Mouse (Mus musculus) liver, adult 2 months (tissue): ENCODE data around the gene Ccdc34. TPM values are rescaled to one million over a fixed set of nuclear protein-coding genes. Genes with fewer than 3 reads are reported as not detected.

Experiments used
- DNase-seq: peaks from one replicate; pipeline ENCODE4 v3.0.0-alpha.2; 2011; ENCODE audit warnings: low read depth, low spot score; ENCODE audit errors: extremely low read depth
- H3K27ac ChIP-seq: fragments of 200-500 bp; replicated peaks from 2 replicates; pipeline ENCODE4 v1.5.1; 2012; ENCODE audit warnings: low read depth, mild to moderate bottlenecking, control low read depth, inconsistent platforms, low read length; ENCODE audit not compliant: insufficient read depth
- H3K27me3 ChIP-seq: fragments of 200-500 bp; 2 replicates; pipeline ENCODE4 v1.6.1; 2012; ENCODE audit warnings: mild to moderate bottlenecking, moderate library complexity, low read length, inconsistent platforms; ENCODE audit not compliant: control insufficient read depth, insufficient read depth
- H3K36me3 ChIP-seq: fragments of 200-500 bp; 2 replicates; pipeline ENCODE4 v1.6.1; 2012; ENCODE audit warnings: low read length, inconsistent platforms; ENCODE audit not compliant: control insufficient read depth, insufficient read depth
- H3K4me1 ChIP-seq: fragments of 200-500 bp; 2 replicates; pipeline ENCODE4 v1.6.1; 2011; ENCODE audit warnings: low read length; ENCODE audit not compliant: control insufficient read depth, insufficient read depth
- H3K4me3 ChIP-seq: fragments of 200-500 bp; 2 replicates; pipeline ENCODE4 v1.5.1; 2011; ENCODE audit warnings: low read depth, mild to moderate bottlenecking, control low read depth, low read length, moderate library complexity; ENCODE audit not compliant: insufficient read depth
- H3K79me2 ChIP-seq: fragments of 200-500 bp; 2 replicates; pipeline ENCODE4 v1.6.1; 2012; ENCODE audit warnings: inconsistent platforms, mild to moderate bottlenecking, low read length, moderate library complexity; ENCODE audit not compliant: control insufficient read depth, insufficient read depth
- H3K9ac ChIP-seq: fragments of 200-500 bp; 2 replicates; pipeline ENCODE4 v1.6.1; 2012; ENCODE audit warnings: low read depth, mild to moderate bottlenecking, control low read depth, inconsistent platforms, low read length
- CTCF ChIP-seq: fragments of 200-500 bp; IDR thresholded peaks from 2 replicates; pipeline ENCODE4 v1.5.1; 2011; ENCODE audit warnings: low read depth, low read length, control low read depth
- POLR2A ChIP-seq: fragments of 200-500 bp; IDR thresholded peaks from 2 replicates; pipeline ENCODE4 v1.6.1; 2011; ENCODE audit warnings: low read length, control low read depth; ENCODE audit not compliant: insufficient read depth; ENCODE audit errors: extremely low read depth
- WGBS: fragments of 180-500 bp; shearing (Covaris S2); methylation state at CpG from one replicate; pipeline ENCODE4 v1.1.7; 2018; 5-methylcytosine and 5-hydroxymethylcytosine counted together
- polyA plus RNA-seq: library from polyadenylated mRNA; depleted of rRNA; stranded (reverse); fragments of >200 nt; gene quantifications from 2 replicates; pipeline ENCODE4 v1.2.3, GENCODE M21; 2012
- total RNA-seq: library from RNA; depleted of rRNA; stranded (reverse); fragments of >200 nt; gene quantifications from 2 replicates; pipeline ENCODE4 v1.2.3, GENCODE M21; 2014

Ccdc34 gene
- total and polyA plus RNA-seq, 2 experiments: 0.66 to 1.4 TPM

GRCm38 (mm10) chr2:110085701-110086143 is 68.1 kb downstream of the Ccdc34 start:
- 81% methylated on average over 3 of the region's 3 CpGs for WGBS
- no peak for DNase-seq
- no peak overlapping the region for H3K4me3 ChIP-seq

GRCm38 (mm10) chr2:110114133-110114532 is 96.5 kb downstream of the Ccdc34 start:
- H3K4me1 ChIP-seq: no peaks in the 10 kb centered on the region
- H3K9ac ChIP-seq: no peak overlapping the region
- no peaks in the 10 kb centered on the region for H3K36me3 ChIP-seq
- no peak for DNase-seq
- no peak for TF ChIP-seq CTCF
- no peak for TF ChIP-seq POLR2A
- H3K27me3 ChIP-seq: no peaks in the 10 kb centered on the region
- H3K27ac ChIP-seq: no peak overlapping the region
- WGBS: 85% methylated on average over 3 of the region's 3 CpGs
- H3K79me2 ChIP-seq: no peaks in the 10 kb centered on the region
- H3K4me3 ChIP-seq: no peak overlapping the region

More at GRCm38 (mm10) chr2:110085701-110086143, 68.1 kb downstream of the Ccdc34 start:
- Histone ChIP-seq H3K9ac (no peak overlapping the region), H3K27me3 (no peaks in the 10 kb centered on the region), H3K36me3 (no peaks in the 10 kb centered on the region), H3K4me1 (no peaks in the 10 kb centered on the region), H3K27ac (no peak overlapping the region), H3K79me2 (no peaks in the 10 kb centered on the region)
- TF ChIP-seq CTCF (no peak), POLR2A (no peak)

- no peak overlapping the region for H3K4me3 ChIP-seq
- no peaks in the 10 kb centered on the region for H3K4me1 ChIP-seq
- H3K9ac ChIP-seq: no peak overlapping the region
- DNase-seq: no peak
- no peaks in the 10 kb centered on the region for H3K36me3 ChIP-seq
- TF ChIP-seq POLR2A (no peak), CTCF (no peak)
- H3K27ac ChIP-seq: no peak overlapping the region
- no peaks in the 10 kb centered on the region for H3K79me2 ChIP-seq
- no peaks in the 10 kb centered on the region for H3K27me3 ChIP-seq
- 87% methylated on average over 2 of the region's 2 CpGs for WGBS
These were observed 111.8 kb downstream of the Ccdc34 start for GRCm38 (mm10) chr2:110129396-110129795.

- Histone ChIP-seq H3K27me3 (no peaks in the 10 kb centered on the region), H3K27ac (no peak overlapping the region), H3K9ac (no peak overlapping the region), H3K4me1 (no peaks in the 10 kb centered on the region), H3K79me2 (no peaks in the 10 kb centered on the region), H3K4me3 (no peak overlapping the region), H3K36me3 (no peaks in the 10 kb centered on the region)
- no peak for TF ChIP-seq POLR2A
- no peak for TF ChIP-seq CTCF
- 52% methylated on average over 2 of the region's 2 CpGs for WGBS
- DNase-seq: no peak
These were observed 114.0 kb downstream of the Ccdc34 start for GRCm38 (mm10) chr2:110131573-110131972.

GRCm38 (mm10) chr2:110133356-110134115 is 115.9 kb downstream of the Ccdc34 start:
- no peak for DNase-seq
- no peak for TF ChIP-seq POLR2A
- TF ChIP-seq CTCF: no peak
- no peak overlapping the region for H3K27ac ChIP-seq
- H3K36me3 ChIP-seq: no peaks in the 10 kb centered on the region
- H3K27me3 ChIP-seq: no peaks in the 10 kb centered on the region
- 67% methylated on average over 3 of the region's 3 CpGs for WGBS
- no peak overlapping the region for H3K4me3 ChIP-seq
- no peak overlapping the region for H3K9ac ChIP-seq
- no peaks in the 10 kb centered on the region for H3K4me1 ChIP-seq
- H3K79me2 ChIP-seq: no peaks in the 10 kb centered on the region
